Mouse (Mus musculus) lung, adult 2 months (tissue): ENCODE results near the gene Fam173b. TPM values are rescaled to one million over a fixed set of nuclear protein-coding genes. Genes with fewer than 3 reads are reported as not detected.
"Not testable (repeated sequence)": the region's sequence is repeated elsewhere in the genome, so short reads cannot be mapped to it uniquely, and the experiment has no call there.

Experiments used
- DNase-seq: peaks from one replicate; pipeline ENCODE4 v3.0.0; 2022
- H3K4me1 ChIP-seq: fragments of 200-500 bp; 2 replicates; pipeline ENCODE4 v1.6.1; 2011; ENCODE audit warnings: low read length; ENCODE audit not compliant: control insufficient read depth, insufficient read depth
- H3K4me3 ChIP-seq: fragments of 200-500 bp; replicated peaks from 2 replicates; pipeline ENCODE3; 2011; ENCODE audit warnings: low read depth, mild to moderate bottlenecking, control low read depth, low read length; ENCODE audit errors: extremely low read depth
- CTCF ChIP-seq: fragments of 200-500 bp; IDR thresholded peaks from 2 replicates; pipeline ENCODE4 v1.5.1; 2011; ENCODE audit warnings: mild to moderate bottlenecking, low read length, control low read depth; ENCODE audit not compliant: insufficient read depth
- POLR2A ChIP-seq: fragments of 200-500 bp; IDR thresholded peaks from 2 replicates; pipeline ENCODE4 v1.6.1; 2011; ENCODE audit warnings: low read depth, mild to moderate bottlenecking, control low read depth, low read length, borderline replicate concordance; ENCODE audit errors: extremely low read depth
- WGBS: fragments of 180-500 bp; shearing (Covaris S2); methylation state at CpG from one replicate; pipeline ENCODE4 v1.1.7; 2018; 5-methylcytosine and 5-hydroxymethylcytosine counted together
- polyA plus RNA-seq: library from polyadenylated mRNA; depleted of rRNA; stranded (reverse); fragments of >200 nt; gene quantifications from 2 replicates; pipeline ENCODE4 v1.2.3, GENCODE M21; 2012

The Fam173b gene
- polyA plus RNA-seq, 1 experiment = 9.3 TPM

- peak; percentile 38 for DNase-seq
- peak overlapping the region; percentile 63 for H3K4me3 ChIP-seq
- 16% methylated on average over 12 of the region's 12 CpGs for WGBS
- peaks cover 6% of the 10 kb centered on the region for H3K4me1 ChIP-seq
- TF ChIP-seq POLR2A (peak; percentile 42; the same call in 1 of the 2 replicates), CTCF (no peak)
Observed at GRCm38 (mm10) chr15:31568581-31568996, 33.1 kb upstream of the Fam173b start.

- peaks cover 6% of the 10 kb centered on the region for H3K4me1 ChIP-seq
- no peak for DNase-seq
- H3K4me3 ChIP-seq = no peak overlapping the region
- WGBS = 52% methylated on average over 9 of the region's 9 CpGs
- TF ChIP-seq CTCF (no peak), POLR2A (no peak)
Observed at GRCm38 (mm10) chr15:31569325-31570022, 32.2 kb upstream of the Fam173b start.

GRCm38 (mm10) chr15:31570959-31571358 is 30.7 kb upstream of the Fam173b start:
- WGBS = 72% methylated on average over 8 of the region's 8 CpGs
- no peak overlapping the region for H3K4me3 ChIP-seq
- TF ChIP-seq CTCF (no peak), POLR2A (no peak)
- DNase-seq = no peak
- peaks cover 6% of the 10 kb centered on the region for H3K4me1 ChIP-seq

GRCm38 (mm10) chr15:31571906-31572722 is 29.5 kb upstream of the Fam173b start:
- 72% methylated on average over 16 of the region's 16 CpGs for WGBS
- no peak for DNase-seq

GRCm38 (mm10) chr15:31573287-31573686 is 28.4 kb upstream of the Fam173b start:
- Histone ChIP-seq H3K4me1 (peaks cover 4% of the 10 kb centered on the region), H3K4me3 (no peak overlapping the region)
- 85% methylated on average over 4 of the region's 4 CpGs for WGBS
- TF ChIP-seq CTCF = no peak
- no peak for DNase-seq

More at GRCm38 (mm10) chr15:31571906-31572722, 29.5 kb upstream of the Fam173b start:
- no peak overlapping the region for H3K4me3 ChIP-seq
- TF ChIP-seq CTCF (no peak), POLR2A (no peak)
- peaks cover 6% of the 10 kb centered on the region for H3K4me1 ChIP-seq

- TF ChIP-seq POLR2A = no peak
- no peak for TF ChIP-seq CTCF
- DNase-seq = no peak
Observed at GRCm38 (mm10) chr15:31573692-31574091, 28.0 kb upstream of the Fam173b start.

GRCm38 (mm10) chr15:31576076-31576475 is 25.6 kb upstream of the Fam173b start:
- WGBS = 74% methylated on average over 5 of the region's 5 CpGs
- H3K4me1 ChIP-seq = no peaks in the 10 kb centered on the region; the same call in 1 of the 2 replicates
- TF ChIP-seq POLR2A = no peak
- TF ChIP-seq CTCF = no peak
- no peak for DNase-seq
- H3K4me3 ChIP-seq = no peak overlapping the region

More at GRCm38 (mm10) chr15:31573692-31574091, 28.0 kb upstream of the Fam173b start:
- Histone ChIP-seq H3K4me3 (no peak overlapping the region), H3K4me1 (peaks cover 2% of the 10 kb centered on the region; the same call in 1 of the 2 replicates)

- H3K4me1 ChIP-seq, H3K4me3 ChIP-seq, DNase-seq: not testable (repeated sequence)
- WGBS = 96% methylated on average over 2 of the region's 2 CpGs
Observed at GRCm38 (mm10) chr15:31581086-31581485, 20.6 kb upstream of the Fam173b start.

GRCm38 (mm10) chr15:31583304-31584085 is 18.2 kb upstream of the Fam173b start:
- 82% methylated on average over 13 of the region's 13 CpGs for WGBS
- no peak overlapping the region for H3K4me3 ChIP-seq
- no peak for DNase-seq
- no peaks in the 10 kb centered on the region for H3K4me1 ChIP-seq
- TF ChIP-seq CTCF (no peak), POLR2A (no peak)

GRCm38 (mm10) chr15:31585238-31585637 is 16.4 kb upstream of the Fam173b start:
- WGBS = 81% methylated on average over 7 of the region's 7 CpGs
- H3K4me1 ChIP-seq = no peaks in the 10 kb centered on the region
- TF ChIP-seq POLR2A (no peak), CTCF (no peak)
- no peak for DNase-seq
- no peak overlapping the region for H3K4me3 ChIP-seq
